Comparison of ENCODE assay signal across 22 mouse cellular contexts in the genomic region with DNA sequence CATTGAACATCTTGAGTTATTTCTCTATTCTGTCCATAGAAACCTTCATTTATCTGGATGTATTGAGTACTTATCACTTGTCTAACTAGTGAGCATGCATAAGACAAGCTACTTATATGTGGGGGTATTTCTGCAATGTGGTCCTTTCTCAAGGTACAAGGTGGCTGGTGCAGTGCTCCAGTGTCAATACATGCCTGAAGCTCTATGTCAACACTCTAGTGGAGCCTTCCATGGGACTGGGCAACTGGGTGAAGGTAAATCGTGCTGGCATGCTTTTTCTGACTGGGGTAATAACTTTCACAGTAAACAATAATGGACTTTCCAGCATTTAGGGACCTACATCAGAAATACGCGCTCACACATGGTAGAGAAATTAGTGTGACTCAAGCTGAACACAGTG.
DNase-seq lines count a peak whose midpoint lies in the region; ATAC-seq and TF ChIP-seq lines count a peak whose summit lies in the region.
"Had no signal": no experiment of that assay in that cellular context is flagged by ENCODE, and none has a peak within 500 bp of the region (broad histone marks: within the 10 kb centered on the region; RNA-seq: fewer than 3 reads in every experiment).

No protein-coding gene starts in this region.

- H3K4me2 ChIP-seq in liver, embryonic 16.5 days (ENCODE audit: low read depth, low read length), result no peak overlapping the region
- no peak overlapping the region for H3K4me2 ChIP-seq in liver, embryonic 11.5 days
- no peak overlapping the region for H3K4me2 ChIP-seq in liver, postnatal 0 days (ENCODE audit: low read depth, low read length)
- H3K4me2 ChIP-seq in liver, embryonic 12.5 days, result no peak overlapping the region

- intact Hi-C loops in heart, adult 2 months (cut with DNase I), result no loop called here

- H3K79me2 ChIP-seq in heart, adult 2 months (replicated peaks; ENCODE audit: control insufficient read depth, insufficient read depth, low read length), result no peaks in the 10 kb centered on the region
- no peaks in the 10 kb centered on the region for H3K79me2 ChIP-seq in liver, adult 2 months (ENCODE audit: control insufficient read depth, insufficient read depth, low read length)

- 73% methylated on average over 3 of the region's 3 CpGs for WGBS in heart, adult 2 months
- 30% methylated on average over 3 of the region's 3 CpGs for WGBS in liver, adult 2 months
- 49% methylated on average over 3 of the region's 3 CpGs for WGBS in liver, embryonic 16.5 days (ENCODE audit: insufficient replicate concordance)
- 77% methylated on average over 3 of the region's 3 CpGs for WGBS in liver, embryonic 11.5 days
- WGBS in liver, postnatal 0 days (ENCODE audit: insufficient replicate concordance), result 69% methylated on average over 3 of the region's 3 CpGs
- WGBS in liver, embryonic 12.5 days (ENCODE audit: insufficient replicate concordance), result 61% methylated on average over 3 of the region's 3 CpGs

- no peak for TF ChIP-seq POLR2A in heart, adult 2 months (IDR thresholded peaks at IDR 0.05; ENCODE audit: insufficient read depth, low read depth, low read length)
- TF ChIP-seq POLR2A in liver, adult 2 months (IDR thresholded peaks at IDR 0.05; ENCODE audit: extremely low read depth, insufficient read depth, low read length), result no peak

- no peak overlapping the region for H3K4me3 ChIP-seq in heart, adult 2 months
- no peak overlapping the region for H3K4me3 ChIP-seq in liver, adult 2 months (ENCODE audit: insufficient read depth, low read depth, low read length)
- H3K4me3 ChIP-seq in liver, embryonic 16.5 days (ENCODE audit: low read depth, low read length), result no peak overlapping the region
- no peak overlapping the region for H3K4me3 ChIP-seq in liver, embryonic 11.5 days (ENCODE audit: low read depth, low read length)
- no peak overlapping the region for H3K4me3 ChIP-seq in liver, postnatal 0 days (ENCODE audit: low read depth, low read length)
- no peak overlapping the region for H3K4me3 ChIP-seq in liver, embryonic 12.5 days

- no peak overlapping the region for H3K9ac ChIP-seq in heart, adult 2 months (ENCODE audit: low read depth, low read length)
- H3K9ac ChIP-seq in liver, adult 2 months (ENCODE audit: low read depth, low read length), result no peak overlapping the region
- H3K9ac ChIP-seq in liver, embryonic 16.5 days (ENCODE audit: low read depth, low read length), result no peak overlapping the region
- H3K9ac ChIP-seq in liver, embryonic 11.5 days (ENCODE audit: low read depth, low read length), result no peak overlapping the region
- no peak overlapping the region for H3K9ac ChIP-seq in liver, postnatal 0 days (replicated peaks)
- no peak overlapping the region for H3K9ac ChIP-seq in liver, embryonic 12.5 days

- peak; percentile 19 for DNase-seq in heart, adult 11 months
- no peak for DNase-seq in heart, adult 2 months
- peak; percentile 66 for DNase-seq in liver, adult 2 months (ENCODE audit: extremely low read depth, low read depth, low spot score)
- no peak for DNase-seq in liver
- no peak for DNase-seq in liver, embryonic 11.5 days (ENCODE audit: low spot score)
- DNase-seq in liver, postnatal 0 days, result no peak
- DNase-seq: adrenal gland, adult 2 months; adrenal gland, adult 8-10 months; adrenal gland, postnatal 10 days; adrenal gland, postnatal 14 days; adrenal gland, postnatal 25 days; adrenal gland, postnatal 36 days; B cell, adult 2 months; cerebellum, adult 11 months; cerebellum, adult 11-12 months had no signal

- H3K27ac ChIP-seq in heart, adult 2 months, result no peak overlapping the region
- no peak overlapping the region; the same call in 1 of the 2 replicates for H3K27ac ChIP-seq in liver, adult 2 months (replicated peaks; ENCODE audit: insufficient read depth, low read depth, low read length)
- H3K27ac ChIP-seq in liver, embryonic 16.5 days (ENCODE audit: low read length), result no peak overlapping the region
- H3K27ac ChIP-seq in liver, embryonic 11.5 days (ENCODE audit: low read depth, low read length), result no peak overlapping the region
- peak overlapping the region; percentile 37 for H3K27ac ChIP-seq in liver, postnatal 0 days (ENCODE audit: low read depth)
- no peak overlapping the region for H3K27ac ChIP-seq in liver, embryonic 12.5 days

- no peaks in the 10 kb centered on the region for H3K4me1 ChIP-seq in heart, adult 2 months (ENCODE audit: control insufficient read depth, insufficient read depth, low read length)
- peaks cover 9% of the 10 kb centered on the region for H3K4me1 ChIP-seq in liver, adult 2 months (ENCODE audit: control insufficient read depth, insufficient read depth, low read length)
- no peaks in the 10 kb centered on the region for H3K4me1 ChIP-seq in liver, embryonic 16.5 days (ENCODE audit: control insufficient read depth, low read depth, low read length)
- H3K4me1 ChIP-seq in liver, embryonic 11.5 days (replicated peaks; ENCODE audit: control insufficient read depth, insufficient read depth, low read length), result no peaks in the 10 kb centered on the region
- no peaks in the 10 kb centered on the region for H3K4me1 ChIP-seq in liver, postnatal 0 days (ENCODE audit: insufficient read depth)
- H3K4me1 ChIP-seq in liver, embryonic 12.5 days, result no peaks in the 10 kb centered on the region

- no peaks in the 10 kb centered on the region for H3K27me3 ChIP-seq in heart, adult 2 months (ENCODE audit: control insufficient read depth, insufficient read depth, low read length)
- no peaks in the 10 kb centered on the region for H3K27me3 ChIP-seq in liver, adult 2 months (ENCODE audit: control insufficient read depth, insufficient read depth, low read length)
- no peaks in the 10 kb centered on the region for H3K27me3 ChIP-seq in liver, embryonic 16.5 days (ENCODE audit: control insufficient read depth, insufficient read depth, low read depth, low read length)
- H3K27me3 ChIP-seq in liver, embryonic 11.5 days (replicated peaks; ENCODE audit: control insufficient read depth, insufficient read depth, low read length), result no peaks in the 10 kb centered on the region
- no peaks in the 10 kb centered on the region for H3K27me3 ChIP-seq in liver, postnatal 0 days (ENCODE audit: insufficient read depth, low read length)
- H3K27me3 ChIP-seq in liver, embryonic 12.5 days (replicated peaks), result no peaks in the 10 kb centered on the region
- H3K27me3 ChIP-seq: CH12.LX, Patski had no signal

- no peak for TF ChIP-seq CTCF in heart, adult 2 months (IDR thresholded peaks at IDR 0.05)
- TF ChIP-seq CTCF in liver, adult 2 months (IDR thresholded peaks at IDR 0.05; ENCODE audit: low read depth, low read length), result no peak
- no peak for TF ChIP-seq CTCF in liver, postnatal 0 days (IDR thresholded peaks at IDR 0.05; ENCODE audit: low read depth)

- no peaks in the 10 kb centered on the region for H3K9me3 ChIP-seq in liver, embryonic 16.5 days (replicated peaks; ENCODE audit: control insufficient read depth, low read length)
- no peaks in the 10 kb centered on the region for H3K9me3 ChIP-seq in liver, embryonic 11.5 days (ENCODE audit: control insufficient read depth, low read length)
- H3K9me3 ChIP-seq in liver, postnatal 0 days (ENCODE audit: low read length), result no peaks in the 10 kb centered on the region
- no peaks in the 10 kb centered on the region for H3K9me3 ChIP-seq in liver, embryonic 12.5 days (replicated peaks)
- H3K9me3 ChIP-seq: G1E had no signal

- ATAC-seq in liver, embryonic 16.5 days (ENCODE audit: low read depth), result peak; percentile 65; the same call in 1 of the 2 replicates
- no peak for ATAC-seq in liver, embryonic 11.5 days (replicated peaks; ENCODE audit: low FRiP score)
- peak; percentile 62 for ATAC-seq in liver, postnatal 0 days
- ATAC-seq in liver, embryonic 12.5 days, result no peak
- ATAC-seq: activated CD4-positive, CD25-positive, alpha-beta regulatory T cell, adult 4 months; CD4-positive, CD25-positive, alpha-beta regulatory T cell, adult 4 months; Patski had no signal

- TF ChIP-seq EP300 in heart, adult 2 months (IDR thresholded peaks at IDR 0.05; ENCODE audit: insufficient read depth, low read depth, low read length), result no peak
- TF ChIP-seq EP300 in liver, postnatal 0 days (IDR thresholded peaks at IDR 0.05; ENCODE audit: low read depth), result no peak

- H3K36me3 ChIP-seq in heart, adult 2 months (ENCODE audit: control insufficient read depth, insufficient read depth, low read length), result no peaks in the 10 kb centered on the region
- H3K36me3 ChIP-seq in liver, adult 2 months (ENCODE audit: control insufficient read depth, insufficient read depth, low read length), result no peaks in the 10 kb centered on the region
- H3K36me3 ChIP-seq in liver, embryonic 16.5 days (ENCODE audit: control insufficient read depth, insufficient read depth), result no peaks in the 10 kb centered on the region
- no peaks in the 10 kb centered on the region for H3K36me3 ChIP-seq in liver, embryonic 11.5 days (ENCODE audit: control insufficient read depth, insufficient read depth, low read length)
- no peaks in the 10 kb centered on the region for H3K36me3 ChIP-seq in liver, postnatal 0 days (replicated peaks; ENCODE audit: insufficient read depth, low read length)
- H3K36me3 ChIP-seq in liver, embryonic 12.5 days, result no peaks in the 10 kb centered on the region
- H3K36me3 ChIP-seq: G1E had no signal

Comparison
In these comparisons a context has a peak if more than half of its experiments do, and no peak if none do; other contexts are left out.
1. DNase-seq: peak in heart, adult 11 months (single experiment) and liver, adult 2 months (single experiment); none in heart, adult 2 months (0 of 2), liver (single experiment), liver, embryonic 11.5 days (single experiment) and liver, postnatal 0 days (single experiment).
2. ATAC-seq: peak in liver, embryonic 16.5 days (single experiment) and liver, postnatal 0 days (single experiment); none in liver, embryonic 11.5 days (single experiment) and liver, embryonic 12.5 days (single experiment).